Comparison of ENCODE assay signal across 26 mouse cellular contexts in genomic region chr12:104153656-104154055, GRCm38 (mm10). TPM values are rescaled to one million over a fixed set of nuclear protein-coding genes. Genes with fewer than 3 reads are reported as not detected.
DNase-seq lines count a peak whose midpoint lies in the region; TF ChIP-seq lines count a peak whose summit lies in the region.
"Had no signal": no experiment of that assay in that cellular context is flagged by ENCODE, and none has a peak within 500 bp of the region (broad histone marks: within the 10 kb centered on the region; RNA-seq: fewer than 3 reads in every experiment).

Gene Serpina3c (minus strand): TSS chr12:104153870.

- no peaks in the 10 kb centered on the region for H3K27me3 ChIP-seq in embryonic facial prominence, embryonic 10.5 days (replicated peaks; ENCODE audit: low read depth, poor library complexity, severe bottlenecking)
- H3K27me3 ChIP-seq: forebrain, embryonic 13.5 days; hindbrain, embryonic 15.5 days; liver, embryonic 12.5 days; lung, embryonic 15.5 days had no signal

- no peak for DNase-seq in adrenal gland, adult 18-20 months (ENCODE audit: low spot score in 2 of 2)
- DNase-seq in adrenal gland, postnatal 4 days (ENCODE audit: low spot score in 2 of 2), result no peak
- no peak for DNase-seq in lung, adult 2 months
- no peak for DNase-seq in lung, postnatal 36 days
- peak; percentile 54 for DNase-seq in adipocyte (ENCODE audit: low spot score)
- DNase-seq in embryonic facial prominence, embryonic 10.5 days (ENCODE audit: low spot score), result peak; percentile 6
- DNase-seq in urinary bladder, adult 2 months (ENCODE audit: low spot score), result no peak
- DNase-seq in spleen, adult 18-20 months, result no peak
- DNase-seq: cerebellum, postnatal 10 days; embryo, embryonic 11 days; heart, postnatal 14 days; kidney, adult 18-20 months; kidney, postnatal 10 days; left cerebral cortex, postnatal 4 days; retina, postnatal 1 day had no signal

- no peak within 1 kb of the TSS for H3K27ac ChIP-seq in embryonic facial prominence, embryonic 10.5 days (replicated peaks)
- H3K27ac ChIP-seq: forebrain, embryonic 13.5 days; hindbrain, embryonic 15.5 days; layer of hippocampus, adult 2 months; liver, embryonic 12.5 days; lung, embryonic 15.5 days had no signal

- WGBS in lung, adult 2 months, result 88% methylated on average over 2 of the region's 2 CpGs
- WGBS in embryonic facial prominence, embryonic 10.5 days, result 92% methylated on average over 2 of the region's 2 CpGs

- H3K9me3 ChIP-seq in embryonic facial prominence, embryonic 10.5 days, result no peaks in the 10 kb centered on the region
- H3K9me3 ChIP-seq: forebrain, embryonic 13.5 days; hindbrain, embryonic 15.5 days; liver, embryonic 12.5 days; lung, embryonic 15.5 days had no signal

- H3K36me3 ChIP-seq in embryonic facial prominence, embryonic 10.5 days (replicated peaks), result no peaks in the 10 kb centered on the region
- H3K36me3 ChIP-seq: hindbrain, embryonic 15.5 days; liver, embryonic 12.5 days; lung, embryonic 15.5 days had no signal

- TF ChIP-seq CTCF in lung, adult 2 months (IDR thresholded peaks at IDR 0.05; ENCODE audit: insufficient read depth, low read length), result no peak

- TF ChIP-seq POLR2A in lung, adult 2 months (IDR thresholded peaks at IDR 0.05; ENCODE audit: borderline replicate concordance, extremely low read depth, low read depth, low read length), result no peak

- H3K4me1 ChIP-seq in lung, adult 2 months (ENCODE audit: control insufficient read depth, insufficient read depth, low read length), result no peaks in the 10 kb centered on the region
- H3K4me1 ChIP-seq in embryonic facial prominence, embryonic 10.5 days, result no peaks in the 10 kb centered on the region
- H3K4me1 ChIP-seq: forebrain, embryonic 13.5 days; hindbrain, embryonic 15.5 days; liver, embryonic 12.5 days; lung, embryonic 15.5 days had no signal

- H3K4me3 ChIP-seq in lung, adult 2 months (replicated peaks; ENCODE audit: extremely low read depth, low read depth, low read length), result peak within 1 kb of the TSS; percentile 39
- H3K4me3 ChIP-seq in embryonic facial prominence, embryonic 10.5 days, result no peak within 1 kb of the TSS
- H3K4me3 ChIP-seq: forebrain, embryonic 13.5 days; hindbrain, embryonic 15.5 days; layer of hippocampus, adult 2 months; liver, embryonic 12.5 days; lung, embryonic 15.5 days had no signal

RNA-seq across cellular contexts. Expression of gene Serpina3c, which starts in this region (rescaled TPM):
- total RNA-seq in adrenal gland, adult 18-20 months (2021), result 10 to 100 TPM; 23.7 to 24.1 TPM
- total RNA-seq in adrenal gland, postnatal 4 days (2021), result 1 to 10 TPM; 2.0 to 3.2 TPM
- polyA plus RNA-seq in lung, adult 2 months (2012; rRNA removed), result 7.3 and 12.0 TPM in 2 replicates
- polyA plus RNA-seq in embryonic facial prominence, embryonic 10.5 days (2016; fragmentation: Nextera tagmentation; extraction: Ambion mirVana), result not detected in 2 replicates
- polyA plus RNA-seq in urinary bladder, adult 2 months (2012; rRNA removed), result 4.5 and 5.4 TPM in 2 replicates
- total RNA-seq: left cerebral cortex, adult 18-20 months; left cerebral cortex, postnatal 4 days; MEL had no signal
- polyA plus RNA-seq: forebrain, embryonic 13.5 days; heart, embryonic 11.5 days; hindbrain, embryonic 15.5 days; liver, embryonic 12.5 days; midbrain, embryonic 11.5 days; neural tube, embryonic 14.5 days; stomach, embryonic 14.5 days had no signal

Comparison
In these comparisons a context has a peak if more than half of its experiments do, and no peak if none do; other contexts are left out.
1. RNA of gene Serpina3c (total RNA-seq): 23.7 to 24.1 TPM in adrenal gland, adult 18-20 months; 2.0 to 3.2 TPM in adrenal gland, postnatal 4 days; every median in the first group is over 4 times any median in the second.
2. Peak in DNase-seq in embryonic facial prominence, embryonic 10.5 days; RNA of the gene not detected or under 1 TPM.